Mouse (Mus musculus): ENCODE results near the gene Stxbp2.

- TF ChIP-seq CTCF (IDR thresholded peaks at IDR 0.05; ENCODE audit: low read depth, low read length) (no peak), POLR2A (IDR thresholded peaks at IDR 0.05; ENCODE audit: borderline replicate concordance, low read depth, low read length) (no peak)
Measured at GRCm38 (mm10) chr8:3622119-3622518, 8.6 kb upstream of the Stxbp2 start.
